Mouse (Mus musculus) neural tube, embryonic 12.5 days (tissue): ENCODE results near the gene Gbp10. TPM values are rescaled to one million over a fixed set of nuclear protein-coding genes. Genes with fewer than 3 reads are reported as not detected.

ENCODE experiments used
- ATAC-seq: fragments of 200-750 bp; cut with Nextera tagmentation; 2 replicates; pipeline ENCODE4 v1.8.0; 2017; ENCODE audit warnings: low read depth, mild to moderate bottlenecking, moderate TSS enrichment, moderate library complexity; ENCODE audit not compliant: low FRiP score
- H3K27ac ChIP-seq: fragments of 300-500 bp; sonication (generic); 2 replicates; pipeline ENCODE4 v1.5.1; 2016
- H3K27me3 ChIP-seq: fragments of 300-500 bp; sonication (generic); replicated peaks from 2 replicates; pipeline ENCODE4 v1.6.1; 2016; ENCODE audit warnings: mild to moderate bottlenecking
- H3K36me3 ChIP-seq: fragments of 300-500 bp; sonication (generic); 2 replicates; pipeline ENCODE4 v1.6.1; 2016; ENCODE audit warnings: mild to moderate bottlenecking
- H3K4me1 ChIP-seq: fragments of 300-500 bp; sonication (generic); 2 replicates; pipeline ENCODE4 v1.6.1; 2016
- H3K4me2 ChIP-seq: fragments of 300-500 bp; sonication (generic); replicated peaks from 2 replicates; pipeline ENCODE4 v1.6.1; 2016; ENCODE audit warnings: mild to moderate bottlenecking
- H3K4me3 ChIP-seq: fragments of 300-500 bp; sonication (generic); 2 replicates; pipeline ENCODE4 v1.5.1; 2016
- H3K9ac ChIP-seq: fragments of 300-500 bp; sonication (generic); 2 replicates; pipeline ENCODE4 v1.6.1; 2016; ENCODE audit warnings: mild to moderate bottlenecking
- H3K9me3 ChIP-seq: fragments of 300-500 bp; sonication (generic); 2 replicates; pipeline ENCODE4 v1.6.1; 2016; ENCODE audit warnings: mild to moderate bottlenecking
- polyA plus RNA-seq: library from polyadenylated mRNA; unstranded; fragments of >200 nt; fragmentation: Nextera tagmentation; extraction: Ambion mirVana; gene quantifications from 2 replicates; pipeline ENCODE4 v1.2.1, GENCODE M21; 2016

The Gbp10 gene
- polyA plus RNA-seq, 1 experiment from 2014 or later: 0.98 TPM

DNA sequence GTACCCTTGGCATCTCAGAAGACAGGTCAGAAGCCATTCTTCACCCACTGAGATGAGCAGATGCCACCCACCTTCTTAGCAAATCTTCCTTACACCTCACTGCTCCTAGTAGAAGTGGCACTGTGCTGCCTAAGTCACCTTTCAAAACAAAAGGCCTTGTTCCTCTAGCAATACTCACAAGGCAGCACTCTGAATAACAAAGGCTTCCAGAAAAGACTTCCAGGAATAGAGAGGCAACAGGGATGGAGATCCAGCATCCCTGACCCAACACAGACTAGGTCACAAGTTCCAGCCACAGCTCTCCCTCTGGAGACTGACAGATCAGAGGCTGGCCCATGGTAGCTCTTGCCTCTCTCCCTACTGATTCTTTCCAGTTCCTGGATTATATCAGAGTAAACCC lies 57.9 kb downstream of the Gbp10 start:
- Histone ChIP-seq H3K4me3 (no peak overlapping the region), H3K9me3 (no peaks in the 10 kb centered on the region), H3K4me1 (no peaks in the 10 kb centered on the region), H3K36me3 (no peaks in the 10 kb centered on the region), H3K27ac (no peak overlapping the region), H3K4me2 (no peak overlapping the region), H3K9ac (no peak overlapping the region), H3K27me3 (no peaks in the 10 kb centered on the region)
- no peak for ATAC-seq

Other genes with a start within 250 kb of the Gbp10 start
- 0.84 and 1.0 TPM in 2 replicates for gene Gbp9, start 100.0 kb downstream of the Gbp10 start, polyA plus RNA-seq
- 0.29 and 0.33 TPM in 2 replicates for gene Gbp8, start 100.0 kb downstream of the Gbp10 start, polyA plus RNA-seq
- gene Gbp4, start 99.9 kb downstream of the Gbp10 start, polyA plus RNA-seq: 0.39 and 0.59 TPM in 2 replicates
- gene Gm43302, start 54.2 kb upstream of the Gbp10 start, polyA plus RNA-seq: 0.18 and 0.24 TPM in 2 replicates
- gene Gbp6, start 54.2 kb upstream of the Gbp10 start, polyA plus RNA-seq: 1.9 and 2.5 TPM in 2 replicates
- 11.8 and 14.8 TPM in 2 replicates for gene Lrrc8b, start 176.2 kb upstream of the Gbp10 start, polyA plus RNA-seq